Mouse (Mus musculus): ENCODE measurements around the gene Josd2. TPM values are rescaled to one million over a fixed set of nuclear protein-coding genes. Genes with fewer than 3 reads are reported as not detected.

The Josd2 gene
- polyA plus RNA-seq, 1 experiment, result 233 TPM

- TF ChIP-seq MAX (IDR thresholded peaks at IDR 0.05; ENCODE audit: low read depth) (no peak), TCF12 (IDR thresholded peaks at IDR 0.05; ENCODE audit: insufficient read depth, poor library complexity, severe bottlenecking) (no peak), SRF (IDR thresholded peaks at IDR 0.05; ENCODE audit: control insufficient read depth, insufficient read length, low read depth) (no peak), E2F4 (IDR thresholded peaks at IDR 0.05; ENCODE audit: insufficient read depth) (no peak), POLR2A (IDR thresholded peaks at IDR 0.05; ENCODE audit: insufficient read length, low read depth) (no peak), CEBPB (IDR thresholded peaks at IDR 0.05; ENCODE audit: insufficient read depth, poor library complexity, severe bottlenecking) (no peak), TCF3 (IDR thresholded peaks at IDR 0.05; ENCODE audit: insufficient read length, low read depth) (no peak), MYOD1 (IDR thresholded peaks at IDR 0.05; ENCODE audit: control insufficient read depth in 1 of 3, insufficient read length in 2 of 3, low read depth in 2 of 3) (no peak), USF1 (IDR thresholded peaks at IDR 0.05; ENCODE audit: low read depth) (no peak)
- Histone ChIP-seq H3ac (ENCODE audit: control insufficient read depth, insufficient read length) (no peak overlapping the region), H3K79me2 (ENCODE audit: control insufficient read depth, insufficient read depth) (no peaks in the 10 kb centered on the region), H3K4me2 (ENCODE audit: low read depth) (no peak overlapping the region), H3K4me3 (no peak overlapping the region), H3K36me3 (ENCODE audit: control insufficient read depth, insufficient read depth) (no peaks in the 10 kb centered on the region), H3K27me3 (ENCODE audit: control insufficient read depth, insufficient read depth, insufficient read length) (peaks cover 50% of the 10 kb centered on the region)
Observed at GRCm38 (mm10) chr7:44461503-44462217, 6.1 kb upstream of the Josd2 start.

- Histone ChIP-seq H3ac (ENCODE audit: control insufficient read depth, insufficient read length) (no peak overlapping the region), H3K4me2 (ENCODE audit: low read depth) (no peak overlapping the region), H3K36me3 (ENCODE audit: control insufficient read depth, insufficient read depth) (no peaks in the 10 kb centered on the region), H3K27me3 (ENCODE audit: control insufficient read depth, insufficient read depth, insufficient read length) (peaks cover 50% of the 10 kb centered on the region), H3K79me2 (ENCODE audit: control insufficient read depth, insufficient read depth) (no peaks in the 10 kb centered on the region), H3K4me3 (no peak overlapping the region)
- TF ChIP-seq TCF3 (IDR thresholded peaks at IDR 0.05; ENCODE audit: insufficient read length, low read depth) (no peak), E2F4 (IDR thresholded peaks at IDR 0.05; ENCODE audit: insufficient read depth) (no peak), REST (IDR thresholded peaks at IDR 0.05; ENCODE audit: insufficient read depth, insufficient read length) (no peak), POLR2AphosphoS2 (IDR thresholded peaks at IDR 0.05; ENCODE audit: insufficient read length, low read depth) (no peak), TCF12 (IDR thresholded peaks at IDR 0.05; ENCODE audit: insufficient read depth, poor library complexity, severe bottlenecking) (no peak), MYOG (IDR thresholded peaks at IDR 0.05; ENCODE audit: control insufficient read depth in 1 of 3, insufficient read depth in 1 of 3, insufficient read length in 2 of 3, low read depth in 2 of 3) (no peak), POLR2A (IDR thresholded peaks at IDR 0.05; ENCODE audit: insufficient read length, low read depth) (no peak), CEBPB (IDR thresholded peaks at IDR 0.05; ENCODE audit: insufficient read depth, poor library complexity, severe bottlenecking) (no peak)
Observed at GRCm38 (mm10) chr7:44462218-44463055, 5.3 kb upstream of the Josd2 start.

- no peak overlapping the region for H3ac ChIP-seq (ENCODE audit: control insufficient read depth, insufficient read length)
- TF ChIP-seq USF1 (IDR thresholded peaks at IDR 0.05; ENCODE audit: low read depth) (no peak), POLR2AphosphoS2 (IDR thresholded peaks at IDR 0.05; ENCODE audit: insufficient read length, low read depth) (no peak), SRF (IDR thresholded peaks at IDR 0.05; ENCODE audit: control insufficient read depth, insufficient read length, low read depth) (no peak), TCF12 (IDR thresholded peaks at IDR 0.05; ENCODE audit: insufficient read depth, poor library complexity, severe bottlenecking) (no peak), POLR2A (IDR thresholded peaks at IDR 0.05; ENCODE audit: insufficient read length, low read depth) (no peak), MAX (IDR thresholded peaks at IDR 0.05; ENCODE audit: low read depth) (no peak), TCF3 (IDR thresholded peaks at IDR 0.05; ENCODE audit: insufficient read length, low read depth) (no peak), MYOD1 (IDR thresholded peaks at IDR 0.05; ENCODE audit: control insufficient read depth in 1 of 3, insufficient read length in 2 of 3, low read depth in 2 of 3) (no peak), CEBPB (IDR thresholded peaks at IDR 0.05; ENCODE audit: insufficient read depth, poor library complexity, severe bottlenecking) (no peak), E2F4 (IDR thresholded peaks at IDR 0.05; ENCODE audit: insufficient read depth) (no peak), MYOG (IDR thresholded peaks at IDR 0.05; ENCODE audit: control insufficient read depth in 1 of 3, insufficient read depth in 1 of 3, insufficient read length in 2 of 3, low read depth in 2 of 3) (no peak), REST (IDR thresholded peaks at IDR 0.05; ENCODE audit: insufficient read depth, insufficient read length) (no peak)
- peaks cover 50% of the 10 kb centered on the region for H3K27me3 ChIP-seq (ENCODE audit: control insufficient read depth, insufficient read depth, insufficient read length)
- H3K79me2 ChIP-seq (ENCODE audit: control insufficient read depth, insufficient read depth), result no peaks in the 10 kb centered on the region
- H3K4me2 ChIP-seq (ENCODE audit: low read depth), result no peak overlapping the region
- no peak overlapping the region for H3K4me3 ChIP-seq
- H3K36me3 ChIP-seq (ENCODE audit: control insufficient read depth, insufficient read depth), result no peaks in the 10 kb centered on the region
Observed at GRCm38 (mm10) chr7:44463056-44463425, 4.7 kb upstream of the Josd2 start.

DNA sequence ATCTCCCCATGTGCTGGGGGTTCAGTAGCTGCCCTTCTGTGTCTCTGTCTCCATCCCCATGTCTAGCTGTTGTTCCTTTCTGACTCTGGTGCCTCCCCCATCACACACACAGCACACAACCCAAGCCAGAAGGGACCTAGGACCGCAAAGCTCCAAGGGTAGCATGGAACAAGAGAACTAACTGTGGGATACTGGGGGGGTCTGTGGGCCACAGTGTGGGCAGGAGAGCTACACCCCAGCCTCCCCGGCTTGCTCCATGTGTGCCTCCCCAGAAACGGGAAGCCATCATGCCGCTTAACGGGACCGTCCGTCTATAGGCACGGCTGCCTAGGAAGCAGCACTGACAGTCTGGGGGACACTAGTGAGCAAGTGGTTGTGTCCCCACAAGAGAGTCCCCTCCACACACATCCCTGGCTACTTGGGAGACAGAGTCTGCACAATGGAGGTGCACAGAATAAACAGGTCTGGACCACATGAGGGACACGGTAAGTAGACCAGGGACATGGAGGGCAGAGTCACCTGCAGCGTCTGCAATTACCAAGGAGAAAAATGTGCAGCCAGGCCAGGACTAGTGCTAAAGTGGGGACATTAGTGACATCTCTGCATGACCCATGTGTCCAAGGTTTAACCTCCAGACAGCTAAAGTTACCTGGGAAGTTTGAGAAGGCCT, 4.1 kb upstream of the Josd2 start:
- no peak overlapping the region for H3K4me3 ChIP-seq
- no peaks in the 10 kb centered on the region for H3K36me3 ChIP-seq (ENCODE audit: control insufficient read depth, insufficient read depth)
- H3K4me2 ChIP-seq (ENCODE audit: low read depth), result no peak overlapping the region
- H3K27me3 ChIP-seq (ENCODE audit: control insufficient read depth, insufficient read depth, insufficient read length), result peaks cover 50% of the 10 kb centered on the region
- no peak overlapping the region for H3ac ChIP-seq (ENCODE audit: control insufficient read depth, insufficient read length)
- no peaks in the 10 kb centered on the region for H3K79me2 ChIP-seq (ENCODE audit: control insufficient read depth, insufficient read depth)
- TF ChIP-seq MYOG (IDR thresholded peaks at IDR 0.05; ENCODE audit: control insufficient read depth in 1 of 3, insufficient read depth in 1 of 3, insufficient read length in 2 of 3, low read depth in 2 of 3), result no peak

All from myocyte (in vitro differentiated cells).